Mouse (Mus musculus): ENCODE measurements around the gene Dnm2.

- no peak for TF ChIP-seq CTCF (IDR thresholded peaks at IDR 0.05; ENCODE audit: low read depth, low read length)
- TF ChIP-seq POLR2A (IDR thresholded peaks at IDR 0.05; ENCODE audit: borderline replicate concordance, low read depth, low read length) = no peak
Measured at GRCm38 (mm10) chr9:21490696-21491095, 66.0 kb downstream of the Dnm2 start.
